Mouse (Mus musculus) mouse embryonic stem cell (cell line): ENCODE data around the gene Syne3.

ENCODE experiments used
- in situ Hi-C, 2 experiments: fragments of 300-500 bp; cut with MboI; formaldehyde crosslinking; loops; 1 replicate in 1 of 2; 3 replicates in 1 of 2; pipeline ENCODE4 v1.14.3; 2019 to 2020; ENCODE audit warnings: low sequenced_read_pairs in 2 of 2, low pct_unique_long_range_greater_than_20kb in 1 of 2, mixed read lengths in 1 of 2; ENCODE audit not compliant: unreplicated experiment in 1 of 2

Syne3 gene

GRCm38 (mm10) chr12:104916776-104917175 lies 92.8 kb downstream of the Syne3 start:
- in situ Hi-C loops, result no loop called here

GRCm38 (mm10) chr12:104915681-104916080 lies 93.9 kb downstream of the Syne3 start:
- in situ Hi-C loops, result no loop called here

- in situ Hi-C loops, result no loop called here
Observed at GRCm38 (mm10) chr12:104912990-104913389, 96.6 kb downstream of the Syne3 start.

- in situ Hi-C loops, result no loop called here
Observed at GRCm38 (mm10) chr12:104912281-104912933, 97.2 kb downstream of the Syne3 start.

- in situ Hi-C loops, result no loop called here
Observed at GRCm38 (mm10) chr12:104909750-104910149, 99.9 kb downstream of the Syne3 start.

- in situ Hi-C loops, result no loop called here
Observed at GRCm38 (mm10) chr12:104908986-104909385, 100.6 kb downstream of the Syne3 start.

GRCm38 (mm10) chr12:104908024-104908781 lies 101.4 kb downstream of the Syne3 start:
- in situ Hi-C loops, result no loop called here

GRCm38 (mm10) chr12:104907133-104907532 lies 102.5 kb downstream of the Syne3 start:
- in situ Hi-C loops, result no loop called here

- in situ Hi-C loops, result no loop called here
Observed at GRCm38 (mm10) chr12:104904138-104904537, 105.5 kb downstream of the Syne3 start.

- in situ Hi-C loops, result no loop called here
Observed at GRCm38 (mm10) chr12:104902392-104903053, 107.1 kb downstream of the Syne3 start.

- in situ Hi-C loops, result no loop called here
Observed at GRCm38 (mm10) chr12:104901320-104901719, 108.3 kb downstream of the Syne3 start.

- in situ Hi-C loops, result no loop called here
Observed at GRCm38 (mm10) chr12:104899835-104900234, 109.8 kb downstream of the Syne3 start.

- in situ Hi-C loops, result no loop called here
Observed at GRCm38 (mm10) chr12:104899161-104899560, 110.4 kb downstream of the Syne3 start.

GRCm38 (mm10) chr12:104898718-104899117 lies 110.9 kb downstream of the Syne3 start:
- in situ Hi-C loops, result no loop called here

GRCm38 (mm10) chr12:104897051-104897618 lies 112.5 kb downstream of the Syne3 start:
- in situ Hi-C loops, result no loop called here

- in situ Hi-C loops, result no loop called here
Observed at GRCm38 (mm10) chr12:104896640-104897039, 113.0 kb downstream of the Syne3 start.

GRCm38 (mm10) chr12:104892245-104892644 lies 117.4 kb downstream of the Syne3 start:
- in situ Hi-C loops, result no loop called here

GRCm38 (mm10) chr12:104890066-104890465 lies 119.5 kb downstream of the Syne3 start:
- in situ Hi-C loops, result no loop called here

GRCm38 (mm10) chr12:104886104-104886503 lies 123.5 kb downstream of the Syne3 start:
- in situ Hi-C loops, result no loop called here
